16 mouse cellular contexts compared by ENCODE assay signal in genomic region chr1:136040452-136040851, GRCm38 (mm10). TPM values are rescaled to one million over a fixed set of nuclear protein-coding genes. Genes with fewer than 3 reads are reported as not detected.
DNase-seq lines count a peak whose midpoint lies in the region; ATAC-seq lines count a peak whose summit lies in the region.
"Had no signal": no experiment of that assay in that cellular context is flagged by ENCODE, and none has a peak within 500 bp of the region (broad histone marks: within the 10 kb centered on the region; RNA-seq: fewer than 3 reads in every experiment).

No protein-coding gene starts in this region.

- DNase-seq in embryo, embryonic 11 days, result peak; percentile 20
- DNase-seq in embryo, embryonic 9.5 days (ENCODE audit: extremely low spot score), result no peak
- no peak for DNase-seq in midbrain, embryonic 10.5 days (ENCODE audit: low spot score)
- DNase-seq in spleen, postnatal 14 days (ENCODE audit: low spot score in 2 of 2), result no peak
- DNase-seq: cerebellum, adult 9-11 months; gastrocnemius, adult 2 months; right cerebral cortex, adult 18-20 months; thymus, postnatal 25 days had no signal

- no peak overlapping the region for H3K4me3 ChIP-seq in intestine, embryonic 15.5 days (replicated peaks)
- H3K4me3 ChIP-seq in intestine, embryonic 16.5 days (ENCODE audit: low read length), result no peak overlapping the region
- no peak overlapping the region for H3K4me3 ChIP-seq in midbrain, embryonic 12.5 days
- no peak overlapping the region for H3K4me3 ChIP-seq in midbrain, embryonic 10.5 days
- no peak overlapping the region for H3K4me3 ChIP-seq in stomach, embryonic 16.5 days (replicated peaks; ENCODE audit: low read length)
- H3K4me3 ChIP-seq: gastrocnemius, adult 2 months; layer of hippocampus, adult 2 months; liver, embryonic 15.5 days had no signal

- H3K9me3 ChIP-seq in intestine, embryonic 15.5 days, result no peaks in the 10 kb centered on the region
- no peaks in the 10 kb centered on the region for H3K9me3 ChIP-seq in intestine, embryonic 16.5 days (ENCODE audit: control insufficient read depth, low read length)
- no peaks in the 10 kb centered on the region for H3K9me3 ChIP-seq in midbrain, embryonic 12.5 days
- H3K9me3 ChIP-seq in midbrain, embryonic 10.5 days (replicated peaks), result no peaks in the 10 kb centered on the region
- no peaks in the 10 kb centered on the region for H3K9me3 ChIP-seq in stomach, embryonic 16.5 days (replicated peaks; ENCODE audit: control insufficient read depth, low read length)
- H3K9me3 ChIP-seq: liver, embryonic 15.5 days had no signal

- H3K27me3 ChIP-seq in intestine, embryonic 15.5 days (replicated peaks), result no peaks in the 10 kb centered on the region
- no peaks in the 10 kb centered on the region; the same call in 1 of the 2 replicates for H3K27me3 ChIP-seq in intestine, embryonic 16.5 days (replicated peaks; ENCODE audit: control insufficient read depth, insufficient read depth, low read length)
- H3K27me3 ChIP-seq in midbrain, embryonic 12.5 days, result 0 out of 2 replicates have a peak, but pooled peaks cover 18% of the 10 kb centered on the region
- H3K27me3 ChIP-seq in midbrain, embryonic 10.5 days (ENCODE audit: low read depth, poor library complexity, severe bottlenecking), result peaks cover 32% of the 10 kb centered on the region
- H3K27me3 ChIP-seq in stomach, embryonic 16.5 days (ENCODE audit: control insufficient read depth, insufficient read depth, low read length), result no peaks in the 10 kb centered on the region

- peaks cover 13% of the 10 kb centered on the region for H3K4me1 ChIP-seq in intestine, embryonic 15.5 days (replicated peaks)
- peaks cover 7% of the 10 kb centered on the region; the same call in 1 of the 2 replicates for H3K4me1 ChIP-seq in intestine, embryonic 16.5 days (ENCODE audit: control insufficient read depth, insufficient read depth, low read length)
- peaks cover 7% of the 10 kb centered on the region; the same call in 1 of the 2 replicates for H3K4me1 ChIP-seq in midbrain, embryonic 12.5 days
- H3K4me1 ChIP-seq in midbrain, embryonic 10.5 days, result peaks cover 13% of the 10 kb centered on the region
- peaks cover 11% of the 10 kb centered on the region for H3K4me1 ChIP-seq in stomach, embryonic 16.5 days (ENCODE audit: control insufficient read depth, insufficient read depth, low read length)
- H3K4me1 ChIP-seq: liver, embryonic 15.5 days had no signal

- WGBS in intestine, embryonic 15.5 days, result 13% methylated on average over 11 of the region's 11 CpGs
- 18% methylated on average over 11 of the region's 11 CpGs for WGBS in intestine, embryonic 16.5 days
- WGBS in midbrain, embryonic 12.5 days, result 16% methylated on average over 11 of the region's 11 CpGs
- 17% methylated on average over 11 of the region's 11 CpGs for WGBS in midbrain, embryonic 10.5 days
- WGBS in stomach, embryonic 16.5 days, result 10% methylated on average over 11 of the region's 11 CpGs

- no peak overlapping the region; the same call in 1 of the 2 replicates for H3K4me2 ChIP-seq in intestine, embryonic 15.5 days (replicated peaks)
- H3K4me2 ChIP-seq in intestine, embryonic 16.5 days (ENCODE audit: low read depth, low read length), result no peak overlapping the region
- no peak overlapping the region for H3K4me2 ChIP-seq in midbrain, embryonic 12.5 days (replicated peaks)
- peak overlapping the region; percentile 23 for H3K4me2 ChIP-seq in stomach, embryonic 16.5 days (ENCODE audit: low read depth, low read length)
- H3K4me2 ChIP-seq: liver, embryonic 15.5 days had no signal

- no peak overlapping the region for H3K27ac ChIP-seq in intestine, embryonic 15.5 days
- H3K27ac ChIP-seq in intestine, embryonic 16.5 days (ENCODE audit: low read length), result no peak overlapping the region
- H3K27ac ChIP-seq in midbrain, embryonic 12.5 days (replicated peaks), result no peak overlapping the region
- H3K27ac ChIP-seq in midbrain, embryonic 10.5 days (replicated peaks), result no peak overlapping the region
- H3K27ac ChIP-seq in stomach, embryonic 16.5 days (ENCODE audit: low read length), result no peak overlapping the region
- H3K27ac ChIP-seq: gastrocnemius, adult 2 months; layer of hippocampus, adult 2 months; liver, embryonic 15.5 days had no signal

- peak; percentile 76 for ATAC-seq in intestine, embryonic 15.5 days
- no peak for ATAC-seq in intestine, embryonic 16.5 days
- ATAC-seq in midbrain, embryonic 12.5 days (ENCODE audit: low FRiP score, low read depth), result 0 out of 2 replicates have a peak, but pooled peaks have one; percentile 19
- peak; percentile 78 for ATAC-seq in stomach, embryonic 16.5 days (ENCODE audit: insufficient read depth, low FRiP score)
- ATAC-seq: inflammation-experienced regulatory T-cells, adult 6 months had no signal

- peaks cover 2% of the 10 kb centered on the region; the same call in 1 of the 2 replicates for H3K36me3 ChIP-seq in intestine, embryonic 15.5 days
- no peaks in the 10 kb centered on the region for H3K36me3 ChIP-seq in intestine, embryonic 16.5 days (ENCODE audit: control insufficient read depth, insufficient read depth, low read length)
- peaks cover 4% of the 10 kb centered on the region for H3K36me3 ChIP-seq in midbrain, embryonic 12.5 days
- peaks cover 6% of the 10 kb centered on the region for H3K36me3 ChIP-seq in midbrain, embryonic 10.5 days
- no peaks in the 10 kb centered on the region for H3K36me3 ChIP-seq in stomach, embryonic 16.5 days (ENCODE audit: control insufficient read depth, insufficient read depth, low read length)

- no peak overlapping the region for H3K9ac ChIP-seq in intestine, embryonic 15.5 days
- no peak overlapping the region for H3K9ac ChIP-seq in intestine, embryonic 16.5 days (ENCODE audit: low read depth, low read length)
- H3K9ac ChIP-seq in midbrain, embryonic 12.5 days (replicated peaks), result no peak overlapping the region
- H3K9ac ChIP-seq in stomach, embryonic 16.5 days (ENCODE audit: low read length), result no peak overlapping the region
- H3K9ac ChIP-seq: liver, embryonic 15.5 days had no signal

RNA-seq across cellular contexts. Expression of gene Ascl5, which starts 10.2 kb away (rescaled TPM):
- not detected in 2 replicates for polyA plus RNA-seq in intestine, embryonic 15.5 days (2015; fragmentation: Nextera tagmentation; extraction: Ambion mirVana)
- not detected in 2 replicates for polyA plus RNA-seq in intestine, embryonic 16.5 days (2015; fragmentation: Nextera tagmentation; extraction: Ambion mirVana)
- not detected in 2 replicates for polyA plus RNA-seq in midbrain, embryonic 12.5 days (2016; fragmentation: Nextera tagmentation; extraction: Ambion mirVana)
- not detected in 2 replicates for polyA plus RNA-seq in midbrain, embryonic 10.5 days (2016; fragmentation: Nextera tagmentation; extraction: Ambion mirVana)
- polyA plus RNA-seq in stomach, embryonic 16.5 days (2015; fragmentation: Nextera tagmentation; extraction: Ambion mirVana), result 0.43 TPM in 1 of 2 replicates, not detected in the other
- polyA plus RNA-seq: heart, embryonic 16.5 days; inflammation-experienced regulatory T-cells, adult 6 months; liver, embryonic 15.5 days had no signal

RNA-seq across cellular contexts. Expression of gene Cacna1s, which starts 12.1 kb away (rescaled TPM):
- 0.15 TPM in 1 of 2 replicates, not detected in the other for polyA plus RNA-seq in intestine, embryonic 15.5 days (2015; fragmentation: Nextera tagmentation; extraction: Ambion mirVana)
- 0.04 TPM in 1 of 2 replicates, not detected in the other for polyA plus RNA-seq in intestine, embryonic 16.5 days (2015; fragmentation: Nextera tagmentation; extraction: Ambion mirVana)
- 0.09 and 0.26 TPM in 2 replicates for polyA plus RNA-seq in midbrain, embryonic 12.5 days (2016; fragmentation: Nextera tagmentation; extraction: Ambion mirVana)
- polyA plus RNA-seq in midbrain, embryonic 10.5 days (2016; fragmentation: Nextera tagmentation; extraction: Ambion mirVana), result 0.14 TPM in 1 of 2 replicates, not detected in the other
- 0.17 and 2.0 TPM in 2 replicates for polyA plus RNA-seq in stomach, embryonic 16.5 days (2015; fragmentation: Nextera tagmentation; extraction: Ambion mirVana)

RNA-seq across cellular contexts. Expression of gene Tmem9, which starts 32.5 kb away (rescaled TPM):
- 142 and 148 TPM in 2 replicates for polyA plus RNA-seq in intestine, embryonic 15.5 days (2015; fragmentation: Nextera tagmentation; extraction: Ambion mirVana)
- polyA plus RNA-seq in intestine, embryonic 16.5 days (2015; fragmentation: Nextera tagmentation; extraction: Ambion mirVana), result 165 and 182 TPM in 2 replicates
- 129 and 138 TPM in 2 replicates for polyA plus RNA-seq in midbrain, embryonic 12.5 days (2016; fragmentation: Nextera tagmentation; extraction: Ambion mirVana)
- polyA plus RNA-seq in midbrain, embryonic 10.5 days (2016; fragmentation: Nextera tagmentation; extraction: Ambion mirVana), result 149 and 156 TPM in 2 replicates
- 145 and 157 TPM in 2 replicates for polyA plus RNA-seq in stomach, embryonic 16.5 days (2015; fragmentation: Nextera tagmentation; extraction: Ambion mirVana)

RNA-seq across cellular contexts. Expression of gene Igfn1, which starts 34.3 kb away (rescaled TPM):
- 0.06 TPM in 1 of 2 replicates, not detected in the other for polyA plus RNA-seq in intestine, embryonic 15.5 days (2015; fragmentation: Nextera tagmentation; extraction: Ambion mirVana)
- 0.05 and 0.09 TPM in 2 replicates for polyA plus RNA-seq in intestine, embryonic 16.5 days (2015; fragmentation: Nextera tagmentation; extraction: Ambion mirVana)
- polyA plus RNA-seq in midbrain, embryonic 12.5 days (2016; fragmentation: Nextera tagmentation; extraction: Ambion mirVana), result not detected in 2 replicates
- not detected in 2 replicates for polyA plus RNA-seq in midbrain, embryonic 10.5 days (2016; fragmentation: Nextera tagmentation; extraction: Ambion mirVana)
- 0.12 TPM in 2 replicates for polyA plus RNA-seq in stomach, embryonic 16.5 days (2015; fragmentation: Nextera tagmentation; extraction: Ambion mirVana)
- polyA plus RNA-seq: heart, embryonic 16.5 days; inflammation-experienced regulatory T-cells, adult 6 months; liver, embryonic 15.5 days had no signal
